Mouse (Mus musculus): ENCODE measurements around the gene Wbp1. TPM values are rescaled to one million over a fixed set of nuclear protein-coding genes. Genes with fewer than 3 reads are reported as not detected.
"Not testable (repeated sequence)": the region's sequence is repeated elsewhere in the genome, so short reads cannot be mapped to it uniquely, and the experiment has no call there.

Gene Wbp1
- polyA plus RNA-seq, 1 experiment: 83.4 TPM

- Histone ChIP-seq H3K36me3 (ENCODE audit: control insufficient read depth, insufficient read depth, low read length) (no peaks in the 10 kb centered on the region), H3K4me3 (ENCODE audit: extremely low read depth, insufficient read depth, insufficient read length) (peak overlapping the region; percentile 0; the same call in 1 of the 2 replicates), H3K27me3 (ENCODE audit: control insufficient read depth, insufficient read depth, low read length) (peaks cover 7% of the 10 kb centered on the region), H3K27ac (ENCODE audit: insufficient read depth, low read length) (no peak overlapping the region), H3K4me1 (ENCODE audit: control insufficient read depth, insufficient read depth, insufficient read length) (peaks cover 3% of the 10 kb centered on the region; the same call in 1 of the 2 replicates)
- 2% methylated on average over 8 of the region's 8 CpGs for WGBS
- peak; percentile 17 to 31 for DNase-seq (ENCODE audit: low read depth in 1 of 2, low spot score in 2 of 2)
- TF ChIP-seq CTCF (IDR thresholded peaks at IDR 0.05; ENCODE audit: extremely low read depth, insufficient read depth, insufficient read length, insufficient replicate concordance): peak; percentile 38; the same call in 1 of the 2 replicates
- TF ChIP-seq POLR2A (IDR thresholded peaks at IDR 0.05; ENCODE audit: low read depth, low read length): no peak
These were observed 41.3 kb upstream of the Wbp1 start for GRCm38 (mm10) chr6:83162701-83163100.

- WGBS: 6% methylated on average over 49 of the region's 49 CpGs
- no peaks in the 10 kb centered on the region for H3K36me3 ChIP-seq (ENCODE audit: control insufficient read depth, insufficient read depth, low read length)
- peaks cover 3% of the 10 kb centered on the region; the same call in 1 of the 2 replicates for H3K4me1 ChIP-seq (ENCODE audit: control insufficient read depth, insufficient read depth, insufficient read length)
- H3K27me3 ChIP-seq (ENCODE audit: control insufficient read depth, insufficient read depth, low read length): peaks cover 7% of the 10 kb centered on the region
- no peak for DNase-seq (ENCODE audit: low read depth in 1 of 2, low spot score in 2 of 2)
- H3K27ac ChIP-seq (ENCODE audit: insufficient read depth, low read length): no peak overlapping the region
- H3K4me3 ChIP-seq (ENCODE audit: extremely low read depth, insufficient read depth, insufficient read length): peak overlapping the region; percentile 22; the same call in 1 of the 2 replicates
- TF ChIP-seq CTCF (IDR thresholded peaks at IDR 0.05; ENCODE audit: extremely low read depth, insufficient read depth, insufficient read length, insufficient replicate concordance): no peak
- TF ChIP-seq POLR2A (IDR thresholded peaks at IDR 0.05; ENCODE audit: low read depth, low read length): no peak
These were observed 40.7 kb upstream of the Wbp1 start for GRCm38 (mm10) chr6:83161921-83162641.

GRCm38 (mm10) chr6:83161442-83161841 is 40.1 kb upstream of the Wbp1 start:
- Histone ChIP-seq H3K27ac (ENCODE audit: insufficient read depth, low read length) (no peak overlapping the region), H3K4me3 (ENCODE audit: extremely low read depth, insufficient read depth, insufficient read length) (peak overlapping the region; percentile 2; the same call in 1 of the 2 replicates), H3K36me3 (ENCODE audit: control insufficient read depth, insufficient read depth, low read length) (no peaks in the 10 kb centered on the region), H3K4me1 (ENCODE audit: control insufficient read depth, insufficient read depth, insufficient read length) (peaks cover 4% of the 10 kb centered on the region), H3K27me3 (ENCODE audit: control insufficient read depth, insufficient read depth, low read length) (peaks cover 8% of the 10 kb centered on the region)
- WGBS: 17% methylated on average over 19 of the region's 19 CpGs
- TF ChIP-seq CTCF (IDR thresholded peaks at IDR 0.05; ENCODE audit: extremely low read depth, insufficient read depth, insufficient read length, insufficient replicate concordance) (no peak), POLR2A (IDR thresholded peaks at IDR 0.05; ENCODE audit: low read depth, low read length) (no peak)
- no peak for DNase-seq (ENCODE audit: low read depth in 1 of 2, low spot score in 2 of 2)

DNA sequence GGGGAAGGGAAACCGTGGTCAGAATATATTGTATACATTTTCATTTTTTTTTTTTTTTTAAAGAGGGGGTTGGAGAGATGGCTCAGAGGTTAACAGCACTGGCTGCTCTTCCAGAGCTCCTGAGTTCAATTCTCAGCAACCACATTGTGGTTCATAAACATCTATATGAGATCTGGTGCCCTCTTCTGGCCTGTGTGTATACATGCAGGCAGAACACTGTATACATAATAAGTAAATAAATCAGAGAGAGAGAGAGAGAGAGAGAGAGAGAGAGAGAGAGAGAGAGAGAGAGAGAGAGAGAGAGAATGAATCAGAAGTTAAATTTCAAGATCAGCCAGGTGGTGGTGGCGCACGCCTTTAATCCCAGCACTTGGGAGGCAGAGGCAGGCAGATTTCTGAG is 38.1 kb upstream of the Wbp1 start:
- not testable (repeated sequence) for H3K27ac ChIP-seq (ENCODE audit: insufficient read depth, low read length); H3K27me3 ChIP-seq (ENCODE audit: control insufficient read depth, insufficient read depth, low read length); H3K36me3 ChIP-seq (ENCODE audit: control insufficient read depth, insufficient read depth, low read length); H3K4me1 ChIP-seq (ENCODE audit: control insufficient read depth, insufficient read depth, insufficient read length); H3K4me3 ChIP-seq (ENCODE audit: extremely low read depth, insufficient read depth, insufficient read length)
- peak in 1 of 2 experiments; percentile 52 for DNase-seq (ENCODE audit: low read depth in 1 of 2, low spot score in 2 of 2)
- WGBS: 20% methylated on average over 3 of the region's 3 CpGs

DNA sequence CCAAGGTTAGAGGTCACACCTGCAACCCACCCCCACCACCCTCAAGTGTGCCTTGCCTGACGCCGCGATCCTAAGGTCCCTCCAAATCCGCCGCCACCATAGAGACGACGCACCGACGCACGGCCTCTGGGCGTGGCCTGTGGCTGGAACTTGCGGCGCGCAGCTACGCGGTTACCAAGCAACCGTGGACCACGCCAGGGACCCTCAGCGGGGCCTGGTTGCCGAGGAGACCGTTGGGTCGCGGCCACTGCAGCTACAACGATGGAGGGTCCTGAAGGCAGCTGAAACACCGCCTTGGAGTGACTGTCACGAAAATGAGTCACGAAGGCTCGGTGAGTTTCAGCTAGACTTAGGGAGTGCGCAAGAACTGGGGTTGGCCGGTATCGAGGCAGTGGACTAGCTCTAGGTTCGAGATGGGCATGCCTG is 34.9 kb upstream of the Wbp1 start, which contains the start of the genes Wdr54 and 1700003E16Rik:
Gene Wdr54, minus strand, starts transcription at position 139 of the 426 bp plus-strand sequence.
Gene 1700003E16Rik, plus strand, starts transcription at position 146 of the 426 bp plus-strand sequence.
- 3% methylated on average over 32 of the region's 32 CpGs for WGBS
- Histone ChIP-seq H3K36me3 (ENCODE audit: control insufficient read depth, insufficient read depth, low read length) (no peaks in the 10 kb centered on the region), H3K4me1 (ENCODE audit: control insufficient read depth, insufficient read depth, insufficient read length) (peaks cover 2% of the 10 kb centered on the region; the same call in 1 of the 2 replicates), H3K27ac (ENCODE audit: insufficient read depth, low read length) (no peak within 1 kb of the TSS), H3K4me3 (ENCODE audit: extremely low read depth, insufficient read depth, insufficient read length) (peak within 1 kb of the TSS; percentile 62), H3K27me3 (ENCODE audit: control insufficient read depth, insufficient read depth, low read length) (0 out of 2 replicates have a peak, but pooled peaks cover 1% of the 10 kb centered on the region)
- TF ChIP-seq POLR2A (IDR thresholded peaks at IDR 0.05; ENCODE audit: low read depth, low read length) (no peak), CTCF (IDR thresholded peaks at IDR 0.05; ENCODE audit: extremely low read depth, insufficient read depth, insufficient read length, insufficient replicate concordance) (no peak)
- no peak for DNase-seq (ENCODE audit: low read depth in 1 of 2, low spot score in 2 of 2)

GRCm38 (mm10) chr6:83155552-83156238 is 34.3 kb upstream of the Wbp1 start:
- Histone ChIP-seq H3K27me3 (ENCODE audit: control insufficient read depth, insufficient read depth, low read length) (0 out of 2 replicates have a peak, but pooled peaks cover 1% of the 10 kb centered on the region), H3K4me3 (ENCODE audit: extremely low read depth, insufficient read depth, insufficient read length) (peak overlapping the region; percentile 62)
- 14% methylated on average over 23 of the region's 23 CpGs for WGBS

More at GRCm38 (mm10) chr6:83155552-83156238, 34.3 kb upstream of the Wbp1 start:
- no peak for DNase-seq (ENCODE audit: low read depth in 1 of 2, low spot score in 2 of 2)
- Histone ChIP-seq H3K36me3 (ENCODE audit: control insufficient read depth, insufficient read depth, low read length) (no peaks in the 10 kb centered on the region), H3K27ac (ENCODE audit: insufficient read depth, low read length) (no peak overlapping the region), H3K4me1 (ENCODE audit: control insufficient read depth, insufficient read depth, insufficient read length) (peaks cover 2% of the 10 kb centered on the region; the same call in 1 of the 2 replicates)
- TF ChIP-seq POLR2A (IDR thresholded peaks at IDR 0.05; ENCODE audit: low read depth, low read length) (no peak), CTCF (IDR thresholded peaks at IDR 0.05; ENCODE audit: extremely low read depth, insufficient read depth, insufficient read length, insufficient replicate concordance) (no peak)

All from spleen, adult 2 months (tissue).